Mouse (Mus musculus) kidney, embryonic 16.5 days (tissue): ENCODE measurements around the gene Tmem184b. TPM values are rescaled to one million over a fixed set of nuclear protein-coding genes. Genes with fewer than 3 reads are reported as not detected.
A peak's percentile ranks its signal among the peaks of the same experiment; 100 is the strongest.

ENCODE experiments used
- ATAC-seq: fragments of 200-750 bp; cut with Nextera tagmentation; 2 replicates; pipeline ENCODE4 v1.8.0; 2017; ENCODE audit warnings: moderate TSS enrichment; ENCODE audit not compliant: low FRiP score, low TSS enrichment
- H3K27ac ChIP-seq: fragments of 300-500 bp; sonication (generic); 2 replicates; pipeline ENCODE4 v1.5.1; 2014; ENCODE audit warnings: low read length
- H3K27me3 ChIP-seq: fragments of 300-500 bp; sonication (generic); 2 replicates; pipeline ENCODE4 v1.6.1; 2014; ENCODE audit warnings: low read length, control low read depth, mixed read lengths; ENCODE audit not compliant: insufficient read depth
- H3K36me3 ChIP-seq: fragments of 300-500 bp; sonication (generic); 2 replicates; pipeline ENCODE4 v1.6.1; 2014; ENCODE audit warnings: low read length, control low read depth, mixed read lengths; ENCODE audit not compliant: insufficient read depth
- H3K4me1 ChIP-seq: fragments of 300-500 bp; sonication (generic); 2 replicates; pipeline ENCODE4 v1.6.1; 2014; ENCODE audit warnings: low read length, control low read depth, mixed read lengths; ENCODE audit not compliant: insufficient read depth
- H3K4me2 ChIP-seq: fragments of 300-500 bp; sonication (generic); replicated peaks from 2 replicates; pipeline ENCODE4 v1.6.1; 2014; ENCODE audit warnings: low read depth, low read length
- H3K4me3 ChIP-seq: fragments of 300-500 bp; sonication (generic); 2 replicates; pipeline ENCODE4 v1.5.1; 2014; ENCODE audit warnings: mild to moderate bottlenecking, low read length
- H3K9ac ChIP-seq: fragments of 300-500 bp; sonication (generic); replicated peaks from 2 replicates; pipeline ENCODE4 v1.6.1; 2014; ENCODE audit warnings: low read length
- H3K9me3 ChIP-seq: fragments of 300-500 bp; sonication (generic); 2 replicates; pipeline ENCODE4 v1.6.1; 2016; ENCODE audit warnings: low read length, control low read depth
- WGBS: fragments of 180-500 bp; shearing (Covaris S2); extraction: QIAGEN DNeasy Blood & Tissue Kit; methylation state at CpG from one replicate; pipeline ENCODE4 v1.1.7; 2014; 5-methylcytosine and 5-hydroxymethylcytosine counted together
- polyA plus RNA-seq: library from polyadenylated mRNA; unstranded; fragments of >200 nt; fragmentation: Nextera tagmentation; extraction: Ambion mirVana; gene quantifications from 2 replicates; pipeline ENCODE4 v1.2.1, GENCODE M21; 2015

Tmem184b gene
- polyA plus RNA-seq, 1 experiment from 2014 or later: 80.5 TPM

DNA sequence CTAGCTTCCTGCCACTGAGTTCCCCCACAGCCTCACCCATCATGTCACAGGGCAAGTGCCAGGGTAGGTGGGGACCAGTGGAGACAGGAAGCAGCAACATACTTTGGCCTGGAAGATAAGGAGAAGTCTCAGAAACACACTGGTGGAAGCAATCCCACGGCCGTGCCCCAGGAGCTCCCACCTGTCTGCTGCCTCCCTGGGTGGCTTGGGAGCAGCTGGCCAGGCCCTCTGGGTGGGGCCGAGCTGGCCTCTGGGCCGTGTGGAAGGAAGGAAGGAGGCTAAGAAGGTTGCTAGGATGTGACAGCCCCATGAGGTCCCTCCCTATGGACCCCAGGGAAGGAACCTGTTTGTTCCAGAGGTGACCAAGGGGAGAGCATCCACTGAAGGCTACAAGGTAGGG lies 42.3 kb downstream of the Tmem184b start:
- Histone ChIP-seq H3K27me3 (no peaks in the 10 kb centered on the region), H3K36me3 (peaks cover 36% of the 10 kb centered on the region), H3K4me1 (peaks cover 52% of the 10 kb centered on the region), H3K4me3 (no peak overlapping the region), H3K9ac (no peak overlapping the region), H3K4me2 (no peak overlapping the region), H3K9me3 (no peaks in the 10 kb centered on the region), H3K27ac (peak overlapping the region; percentile 32)
- no peak for ATAC-seq
- 59% methylated on average over 4 of the region's 4 CpGs for WGBS

DNA sequence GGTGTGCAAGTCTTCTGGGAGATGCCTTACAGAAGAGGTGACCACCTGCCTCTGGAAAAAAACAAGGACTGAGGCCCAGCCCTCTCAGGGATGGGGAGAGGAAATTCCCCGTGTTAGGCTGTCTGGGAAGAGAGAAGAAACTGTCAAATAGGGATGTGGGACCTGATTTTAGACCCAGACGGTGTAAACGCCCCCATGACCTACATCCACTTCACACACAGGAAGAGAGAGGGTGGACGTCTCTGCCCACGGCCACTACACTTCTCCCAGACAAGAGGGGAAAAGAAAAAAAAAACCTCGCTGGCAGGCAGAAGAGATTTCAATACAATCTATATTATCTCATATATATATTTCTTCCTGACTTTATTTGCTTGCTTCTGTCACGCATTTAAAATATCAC lies 43.0 kb downstream of the Tmem184b start:
- no peaks in the 10 kb centered on the region for H3K27me3 ChIP-seq
- no peak for ATAC-seq
- H3K36me3 ChIP-seq: peaks cover 32% of the 10 kb centered on the region
- WGBS: 42% methylated on average over 7 of the region's 7 CpGs
- H3K4me2 ChIP-seq: no peak overlapping the region
- H3K9me3 ChIP-seq: no peaks in the 10 kb centered on the region
- H3K4me1 ChIP-seq: peaks cover 56% of the 10 kb centered on the region
- H3K4me3 ChIP-seq: no peak overlapping the region
- no peak overlapping the region; the same call in 1 of the 2 replicates for H3K9ac ChIP-seq
- H3K27ac ChIP-seq: peak overlapping the region; percentile 67

DNA sequence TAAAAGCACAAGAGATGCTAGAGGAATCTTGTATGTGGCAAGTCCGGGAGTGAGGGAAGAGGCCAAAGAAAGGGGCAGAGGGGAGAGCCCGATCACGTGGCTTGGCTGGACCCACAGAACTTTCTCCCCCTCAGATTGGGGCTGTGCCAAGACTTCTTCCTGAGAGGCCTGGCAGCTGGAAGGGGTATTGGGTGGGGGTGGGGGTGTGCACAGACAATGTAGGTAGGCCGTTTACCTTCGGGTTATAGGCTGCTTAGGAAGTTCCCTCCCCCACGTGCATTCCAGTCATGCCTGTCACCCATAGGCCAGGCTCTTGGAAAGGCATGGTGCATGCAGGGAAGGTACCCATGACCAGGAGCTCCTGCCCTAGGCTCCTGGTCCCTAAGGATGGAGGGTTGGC lies 43.4 kb downstream of the Tmem184b start:
- Histone ChIP-seq H3K9ac (no peak overlapping the region; the same call in 1 of the 2 replicates), H3K4me3 (no peak overlapping the region), H3K27me3 (no peaks in the 10 kb centered on the region), H3K27ac (peak overlapping the region; percentile 67), H3K4me1 (peaks cover 56% of the 10 kb centered on the region), H3K36me3 (peaks cover 28% of the 10 kb centered on the region), H3K4me2 (no peak overlapping the region), H3K9me3 (no peaks in the 10 kb centered on the region)
- 14% methylated on average over 6 of the region's 6 CpGs for WGBS
- ATAC-seq: peak; percentile 41

DNA sequence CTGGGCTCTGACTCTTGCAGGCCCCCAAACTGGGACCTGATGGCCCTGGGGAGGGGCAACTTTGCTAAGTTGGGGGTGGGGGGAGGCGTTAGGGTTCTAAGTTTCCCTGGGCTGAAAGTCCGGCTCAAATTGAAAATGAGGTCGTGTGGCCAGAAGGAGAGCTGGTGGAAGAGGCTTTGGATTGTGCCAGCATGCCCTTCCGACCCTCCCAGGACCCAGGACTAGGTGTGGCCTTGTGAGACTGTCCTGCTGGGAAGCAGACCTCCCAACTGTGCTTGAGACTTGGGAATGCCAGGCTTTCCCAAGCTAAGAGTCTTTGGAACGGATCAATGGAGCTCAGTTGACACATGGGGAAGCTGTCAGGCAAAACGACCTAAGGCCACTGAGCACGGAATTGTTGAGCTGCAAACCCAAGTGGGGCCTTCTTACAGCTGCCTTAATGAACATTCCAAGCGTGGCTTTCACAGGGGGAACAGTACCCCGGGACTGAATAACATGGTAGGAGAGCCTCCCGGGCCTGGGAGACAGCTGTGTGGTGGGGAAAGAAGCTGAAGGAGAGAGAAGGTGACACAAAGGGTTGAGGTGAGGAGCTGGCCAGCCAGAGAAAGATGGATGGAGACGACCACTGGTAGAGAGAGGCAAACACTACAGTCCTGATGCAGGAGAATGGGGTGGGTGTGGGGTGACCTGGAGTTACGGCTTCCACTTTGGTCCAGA lies 45.2 kb downstream of the Tmem184b start:
- Histone ChIP-seq H3K4me3 (peak overlapping the region; percentile 57), H3K9ac (peak overlapping the region; percentile 72), H3K36me3 (peaks cover 11% of the 10 kb centered on the region), H3K4me2 (peak overlapping the region; percentile 99), H3K9me3 (no peaks in the 10 kb centered on the region), H3K27ac (peak overlapping the region; percentile 92), H3K4me1 (peaks cover 63% of the 10 kb centered on the region), H3K27me3 (no peaks in the 10 kb centered on the region)
- WGBS: 24% methylated on average over 12 of the region's 12 CpGs
- peak; percentile 47 for ATAC-seq

DNA sequence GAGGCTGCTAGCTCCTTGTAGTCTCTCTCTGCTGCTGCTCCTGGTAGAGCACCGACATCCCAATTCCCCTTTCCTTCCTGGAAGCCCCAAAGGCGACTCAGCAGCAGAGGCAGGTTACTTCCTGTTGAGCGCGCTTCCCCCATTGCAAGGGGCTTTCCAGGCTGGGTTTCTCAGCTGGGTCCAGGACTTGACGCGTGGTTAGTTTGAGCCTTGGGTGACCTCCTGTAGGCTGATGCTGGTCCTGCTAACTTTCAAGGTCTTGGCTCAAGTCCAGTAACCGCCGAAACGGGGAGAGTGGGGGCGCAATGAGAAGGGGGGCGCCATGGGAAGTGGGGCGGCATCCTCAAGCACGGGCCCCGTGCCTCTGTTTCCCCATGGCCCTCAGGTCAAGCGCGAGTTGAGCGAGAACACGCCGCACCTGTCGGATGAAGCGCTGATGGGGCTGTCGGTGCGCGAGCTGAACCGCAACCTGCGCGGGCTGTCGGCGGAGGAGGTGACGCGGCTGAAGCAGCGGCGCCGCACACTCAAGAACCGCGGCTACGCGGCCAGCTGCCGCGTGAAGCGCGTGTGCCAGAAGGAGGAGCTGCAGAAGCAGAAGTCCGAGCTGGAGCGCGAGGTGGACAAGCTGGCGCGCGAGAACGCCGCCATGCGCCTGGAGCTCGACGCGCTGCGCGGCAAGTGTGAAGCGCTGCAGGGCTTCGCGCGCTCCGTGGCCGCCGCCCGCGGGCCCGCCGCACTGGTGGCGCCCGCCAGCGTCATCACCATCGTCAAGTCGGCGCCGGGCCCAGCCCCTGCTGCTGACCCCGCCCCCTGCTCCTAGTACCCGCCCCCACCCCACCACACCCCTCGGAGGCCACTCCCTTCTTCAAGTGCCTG lies 46.1 kb downstream of the Tmem184b start:
- no peaks in the 10 kb centered on the region for H3K27me3 ChIP-seq
- H3K4me3 ChIP-seq: peak overlapping the region; percentile 57
- H3K4me1 ChIP-seq: peaks cover 66% of the 10 kb centered on the region
- ATAC-seq: peak; percentile 78
- H3K9ac ChIP-seq: peak overlapping the region; percentile 72
- no peaks in the 10 kb centered on the region for H3K9me3 ChIP-seq
- H3K36me3 ChIP-seq: peaks cover 3% of the 10 kb centered on the region; the same call in 1 of the 2 replicates
- peak overlapping the region; percentile 92 for H3K27ac ChIP-seq
- under 1% methylated on average over 77 of the region's 77 CpGs for WGBS
- H3K4me2 ChIP-seq: peak overlapping the region; percentile 99

DNA sequence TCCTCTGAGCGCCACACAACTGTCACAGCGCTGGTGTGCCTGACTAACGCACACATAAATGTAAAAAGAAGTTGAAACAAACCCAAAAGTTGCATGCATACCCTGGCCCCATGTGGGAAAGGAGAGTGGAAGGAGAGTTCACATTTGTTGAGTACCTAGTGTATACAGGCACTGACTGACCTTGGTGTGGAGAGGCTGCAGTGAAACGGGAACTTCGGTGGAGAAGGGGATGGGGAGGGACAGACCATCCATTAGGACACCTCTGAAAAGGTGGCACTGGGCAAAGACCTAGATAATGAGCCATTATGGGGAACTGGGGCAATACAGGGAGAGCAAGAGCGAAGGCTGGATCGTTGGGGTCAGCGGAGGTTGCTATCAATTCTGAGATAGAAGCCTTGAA lies 46.9 kb downstream of the Tmem184b start:
- 68% methylated on average over 8 of the region's 8 CpGs for WGBS
- Histone ChIP-seq H3K27ac (no peak overlapping the region), H3K9ac (peak overlapping the region; percentile 72), H3K4me3 (peak overlapping the region; percentile 57), H3K4me1 (peaks cover 67% of the 10 kb centered on the region), H3K27me3 (no peaks in the 10 kb centered on the region), H3K4me2 (peak overlapping the region; percentile 99), H3K36me3 (no peaks in the 10 kb centered on the region), H3K9me3 (no peaks in the 10 kb centered on the region)
- no peak for ATAC-seq

DNA sequence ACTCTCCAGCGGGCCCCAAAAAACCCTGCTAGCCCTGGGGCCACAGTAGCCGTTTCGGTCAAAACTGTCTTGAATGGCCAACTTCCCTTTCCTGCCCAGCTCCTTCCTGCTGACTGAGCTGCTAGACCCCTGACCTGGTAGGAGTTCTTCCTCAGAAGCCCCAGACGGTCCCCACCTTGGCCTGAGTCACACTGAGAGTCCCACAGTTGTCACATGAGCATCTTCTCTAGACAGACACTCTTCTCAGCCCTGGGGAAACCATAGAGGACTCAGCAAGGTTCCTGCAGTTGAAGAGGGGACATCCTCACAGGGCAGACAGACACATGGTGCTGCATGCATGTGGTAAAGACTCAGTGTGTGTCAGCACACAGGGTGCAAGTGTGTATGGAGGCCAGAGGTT lies 48.8 kb downstream of the Tmem184b start:
- Histone ChIP-seq H3K27me3 (no peaks in the 10 kb centered on the region), H3K4me1 (peaks cover 56% of the 10 kb centered on the region), H3K36me3 (no peaks in the 10 kb centered on the region), H3K4me3 (no peak overlapping the region), H3K9me3 (no peaks in the 10 kb centered on the region), H3K27ac (no peak overlapping the region), H3K9ac (no peak overlapping the region), H3K4me2 (no peak overlapping the region)
- no peak for ATAC-seq
- 83% methylated on average over 4 of the region's 4 CpGs for WGBS

DNA sequence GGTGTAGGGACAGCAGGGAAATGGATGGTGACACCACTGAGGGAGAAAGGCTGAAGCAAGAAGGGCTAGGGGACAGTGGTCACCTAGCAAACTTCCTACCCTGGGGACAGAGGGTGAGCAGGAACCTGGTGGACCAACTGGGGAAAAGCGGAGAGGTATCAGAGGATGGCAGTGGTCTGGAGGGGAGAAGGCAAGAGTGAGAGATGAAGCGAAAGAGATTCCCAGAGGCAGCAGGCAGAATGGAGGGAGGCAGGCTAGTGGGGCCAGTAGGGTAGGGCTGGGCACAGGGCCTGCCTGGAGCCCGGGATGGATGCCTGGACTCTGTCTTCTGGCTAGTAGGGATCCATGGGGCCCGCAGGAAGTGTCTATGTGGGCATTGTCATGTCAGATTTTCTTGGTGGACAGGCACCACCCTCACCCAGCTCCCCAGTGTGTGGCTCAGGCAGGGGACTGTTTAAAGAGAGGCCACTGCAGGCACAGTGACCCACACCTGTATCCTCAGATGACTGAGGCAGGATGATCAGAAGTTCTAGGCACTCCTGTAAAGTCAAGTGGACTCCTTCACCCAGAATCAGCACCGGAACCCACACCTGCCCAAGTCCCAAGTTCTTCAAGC lies 49.6 kb downstream of the Tmem184b start:
- Histone ChIP-seq H3K27me3 (no peaks in the 10 kb centered on the region), H3K4me1 (peaks cover 55% of the 10 kb centered on the region), H3K36me3 (no peaks in the 10 kb centered on the region), H3K4me2 (no peak overlapping the region), H3K9me3 (no peaks in the 10 kb centered on the region), H3K9ac (no peak overlapping the region), H3K4me3 (no peak overlapping the region), H3K27ac (no peak overlapping the region)
- 89% methylated on average over 5 of the region's 5 CpGs for WGBS
- no peak for ATAC-seq

DNA sequence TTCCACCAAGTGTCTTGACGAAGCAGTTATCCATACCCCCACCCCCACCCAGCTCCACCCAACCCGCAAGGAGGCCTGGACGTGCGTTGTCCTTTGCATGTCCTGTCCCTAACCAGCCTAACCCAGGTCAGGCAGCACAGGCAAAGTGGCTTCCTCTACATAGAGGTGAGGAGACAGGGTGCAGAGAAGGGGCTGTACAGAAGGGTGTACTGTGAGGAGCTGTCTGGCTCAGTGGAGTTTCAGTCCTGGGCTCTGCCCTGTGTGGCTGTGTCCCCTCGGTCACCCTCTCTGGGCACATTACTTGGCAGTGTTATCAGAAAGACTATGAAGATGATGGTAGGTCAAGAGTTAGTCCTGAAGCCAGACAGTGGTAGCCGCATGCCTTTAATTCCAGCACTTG lies 50.9 kb downstream of the Tmem184b start:
- no peak overlapping the region; the same call in 1 of the 2 replicates for H3K9ac ChIP-seq
- no peaks in the 10 kb centered on the region for H3K9me3 ChIP-seq
- peaks cover 53% of the 10 kb centered on the region for H3K4me1 ChIP-seq
- ATAC-seq: no peak
- no peak overlapping the region for H3K4me2 ChIP-seq
- no peaks in the 10 kb centered on the region for H3K36me3 ChIP-seq
- 88% methylated on average over 6 of the region's 6 CpGs for WGBS
- no peaks in the 10 kb centered on the region for H3K27me3 ChIP-seq
- no peak overlapping the region for H3K4me3 ChIP-seq
- no peak overlapping the region; the same call in 1 of the 2 replicates for H3K27ac ChIP-seq
